Mouse (Mus musculus) stomach, postnatal 0 days (tissue): ENCODE data around the gene Spi1.

Experiments
- CTCF ChIP-seq: IDR thresholded peaks from 2 replicates; pipeline ENCODE4 v1.5.1; 2016; ENCODE audit warnings: antibody characterized with exemption, low read depth, mild to moderate bottlenecking, moderate library complexity
- EP300 ChIP-seq: optimal IDR thresholded peaks from 2 replicates; pipeline ENCODE3; 2016; ENCODE audit warnings: antibody characterized with exemption

GRCm38 (mm10) chr2:91117585-91118275 is 35.5 kb downstream of the Spi1 start, which contains the start of gene Mybpc3:
- TF ChIP-seq CTCF (no peak), EP300 (no peak)
